Mouse (Mus musculus) Patski (cell line): Measurements from ENCODE around the gene Rab3c. TPM values are rescaled to one million over a fixed set of nuclear protein-coding genes. Genes with fewer than 3 reads are reported as not detected.

Experiments
- ATAC-seq: fragments of 100-300 bp; one replicate; pipeline ENCODE4 v1.8.0; 2021
- CTCF ChIA-PET: fragments of 350-600 bp; sonication (Branson Sonifier 250); formaldehyde crosslinking; loops from one replicate; lab custom pipeline; 2022; ENCODE audit warnings: inconsistent platforms; lab: Charles Lee
- POLR2A ChIA-PET: fragments of 350-600 bp; sonication (Branson Sonifier 250); formaldehyde crosslinking; loops from one replicate; lab custom pipeline; 2022; ENCODE audit warnings: antibody characterized with exemption, inconsistent platforms; lab: Charles Lee
- DNase-seq: peaks from one replicate; pipeline ENCODE4 v3.0.0-alpha.2; 2011; ENCODE audit warnings: low read depth, low spot score
- H3K27me3 ChIP-seq: fragments of 371-371 bp; one replicate; pipeline ENCODE4 v1.5.1; 2021
- CTCF ChIP-seq: fragments of 100-300 bp; IDR thresholded peaks from one replicate; pipeline ENCODE4 v1.5.1; 2021
- in situ Hi-C: fragments of 300-500 bp; cut with MboI; formaldehyde crosslinking; loops from 3 replicates; pipeline ENCODE4 v1.11.1; 2018; ENCODE audit warnings: low pct_unique_long_range_greater_than_20kb, mixed read lengths
- polyA plus RNA-seq: library from polyadenylated mRNA; unstranded; gene quantifications from one replicate; pipeline ENCODE4 v1.2.3, GENCODE M21; 2021

The Rab3c gene
- polyA plus RNA-seq, 1 experiment from 2014 or later = not detected

DNA sequence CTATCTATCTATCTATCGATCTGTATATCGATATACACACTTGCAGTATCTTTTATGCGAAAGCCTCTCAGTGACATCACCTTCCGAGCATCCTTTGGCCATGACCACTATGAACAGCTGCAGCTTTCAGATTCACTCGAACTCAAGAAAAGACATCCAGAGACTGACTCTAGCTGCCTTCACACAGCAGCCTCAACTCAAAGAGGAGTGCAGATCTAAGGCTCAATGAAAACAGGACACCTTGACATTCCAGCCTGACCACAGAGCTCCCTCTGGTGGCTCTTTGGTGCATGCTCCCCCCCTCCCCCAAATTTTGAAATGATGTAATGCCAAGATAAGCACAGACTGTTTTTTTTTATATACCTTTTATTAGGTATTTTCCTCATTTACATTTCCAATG lies 257.8 kb downstream of the Rab3c start:
- H3K27me3 ChIP-seq = no peaks in the 10 kb centered on the region
- CTCF ChIA-PET = no interaction called here
- POLR2A ChIA-PET = no interaction called here
- in situ Hi-C loops = no loop called here
- peak; percentile 63 for TF ChIP-seq CTCF
- ATAC-seq (no peak), DNase-seq (no peak)

DNA sequence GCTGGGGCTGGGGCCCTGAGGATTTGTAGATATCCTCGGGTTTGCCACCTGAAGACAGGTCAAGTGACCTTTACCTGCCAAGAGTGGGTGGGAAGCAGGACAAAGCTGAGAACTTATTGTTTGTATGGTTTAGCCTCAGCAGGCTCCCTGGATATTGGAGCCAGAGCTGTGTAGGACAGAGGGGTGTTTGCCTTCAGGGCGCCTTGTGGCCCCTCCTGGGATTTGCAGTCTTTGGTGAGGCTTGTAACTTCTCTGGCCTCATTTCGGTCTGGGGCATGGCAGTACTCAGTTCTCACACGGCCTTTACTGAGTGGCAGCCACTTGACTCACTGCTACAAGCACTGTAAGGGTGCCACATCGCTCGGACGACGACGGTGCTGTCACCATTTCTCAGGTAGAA lies 261.0 kb downstream of the Rab3c start:
- TF ChIP-seq CTCF = no peak
- peaks cover 21% of the 10 kb centered on the region for H3K27me3 ChIP-seq
- in situ Hi-C loops = loop anchor here (5.0 kb wide), 2 partner anchors 97 to 242 kb away; no protein-coding TSS in a partner anchor
- ChIA-PET CTCF (no interaction called here), POLR2A (no interaction called here)
- DNase-seq (no peak), ATAC-seq (no peak)

DNA sequence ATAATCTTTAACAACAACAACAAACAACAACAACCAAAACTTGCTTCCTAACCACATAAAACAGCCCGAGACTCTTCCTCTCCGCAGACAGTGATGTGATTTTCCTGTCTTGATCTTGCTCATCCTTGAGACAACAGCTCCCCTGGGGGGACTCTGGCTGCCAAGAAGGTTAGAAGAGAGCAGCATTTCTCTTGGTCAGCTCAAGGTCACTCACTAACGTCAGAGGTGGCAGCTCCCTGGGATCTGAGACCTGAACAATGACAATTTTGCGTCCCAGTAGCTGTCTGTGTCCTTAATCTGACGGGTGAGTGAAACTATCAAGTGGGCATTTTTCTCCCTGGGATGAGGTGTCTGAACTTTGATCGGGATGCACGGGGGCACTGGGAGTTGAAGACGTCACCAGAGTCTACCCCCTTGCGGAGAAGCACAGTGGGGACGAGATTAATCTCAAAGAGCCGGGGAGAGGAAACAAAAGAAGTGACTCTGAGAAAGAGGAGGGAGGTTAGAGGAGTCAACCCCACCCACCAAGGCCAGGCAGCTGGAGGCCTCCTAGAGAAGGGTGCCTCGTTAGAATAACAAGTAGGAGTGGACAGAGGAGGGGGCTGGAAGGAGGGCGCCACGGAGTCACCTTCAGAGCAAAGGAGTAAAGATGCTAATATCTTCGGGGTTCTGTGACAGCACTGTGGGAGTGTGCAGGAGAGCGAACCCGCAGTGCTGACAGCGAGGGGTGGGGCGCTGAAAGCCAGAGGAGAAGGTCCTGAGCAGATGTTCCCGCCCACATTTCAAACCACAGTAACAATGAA lies 261.7 kb downstream of the Rab3c start:
- ATAC-seq (no peak), DNase-seq (no peak)
- POLR2A ChIA-PET = no interaction called here
- in situ Hi-C loops = loop anchor here (5.0 kb wide), 2 partner anchors 97 to 242 kb away; no protein-coding TSS in a partner anchor
- CTCF ChIA-PET = interaction anchor here (0.6 to 1.6 kb wide), 7 partner anchors 11 to 77 kb away, joined by 3 to 4 read pairs (median 3); no protein-coding TSS in a partner anchor
- H3K27me3 ChIP-seq = peaks cover 27% of the 10 kb centered on the region
- TF ChIP-seq CTCF = no peak

DNA sequence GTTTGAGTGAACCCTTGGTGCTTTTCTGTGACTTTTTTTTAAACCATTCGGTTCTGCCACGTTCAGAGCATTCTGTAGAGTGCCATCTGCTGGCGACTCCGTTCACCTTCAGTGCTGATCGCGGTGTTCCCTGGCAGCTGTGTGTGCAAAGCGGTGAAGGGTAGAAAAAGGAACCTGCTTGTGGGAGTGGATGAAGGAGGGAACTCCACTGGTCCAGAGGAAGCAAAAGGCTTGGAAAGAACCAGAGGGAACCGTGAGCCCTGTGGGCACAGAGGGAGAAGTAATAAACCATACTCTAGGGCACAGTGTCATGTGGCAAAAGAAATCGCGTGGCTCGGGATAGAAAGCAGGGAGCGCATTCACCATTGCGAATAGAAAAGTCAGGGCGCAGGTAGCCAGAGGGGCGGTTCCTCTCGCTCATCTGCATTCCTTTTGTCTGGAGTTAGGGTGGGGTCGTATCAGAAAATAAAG lies 262.3 kb downstream of the Rab3c start:
- DNase-seq (peak; percentile 9), ATAC-seq (peak; percentile 85)
- ChIA-PET POLR2A (no interaction called here), CTCF (interaction anchor here (0.6 to 1.6 kb wide), 8 partner anchors 11 to 96 kb away, joined by 3 to 5 read pairs (median 3); no protein-coding TSS in a partner anchor)
- peak; percentile 72 for TF ChIP-seq CTCF
- H3K27me3 ChIP-seq = peaks cover 31% of the 10 kb centered on the region
- in situ Hi-C loops = loop anchor here (5.0 kb wide), 2 partner anchors 96 to 241 kb away; no protein-coding TSS in a partner anchor

DNA sequence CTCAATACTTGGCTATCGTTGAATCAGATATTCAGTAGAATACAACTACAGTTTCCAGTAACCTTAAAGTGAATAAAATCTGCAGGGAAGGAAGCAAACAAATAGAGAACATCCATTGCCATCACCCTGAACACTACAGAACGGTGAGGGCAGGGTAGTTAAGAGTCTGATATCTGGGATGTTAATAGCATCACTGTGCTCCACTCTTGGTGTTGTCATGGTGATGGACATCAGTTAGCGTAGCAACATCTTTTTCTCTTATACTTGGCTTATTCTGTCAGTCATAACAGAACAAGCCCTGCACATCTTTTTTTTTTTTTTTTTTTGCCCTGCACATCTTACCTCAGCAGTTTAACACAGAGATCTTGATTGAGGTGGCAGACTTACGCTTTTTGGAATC lies 268.8 kb downstream of the Rab3c start:
- DNase-seq (no peak), ATAC-seq (no peak)
- peaks cover 53% of the 10 kb centered on the region for H3K27me3 ChIP-seq
- POLR2A ChIA-PET = no interaction called here
- no peak for TF ChIP-seq CTCF
- in situ Hi-C loops = loop anchor here (5.0 kb wide), 1 partner anchor 55 kb away; no protein-coding TSS in a partner anchor
- CTCF ChIA-PET = no interaction called here

DNA sequence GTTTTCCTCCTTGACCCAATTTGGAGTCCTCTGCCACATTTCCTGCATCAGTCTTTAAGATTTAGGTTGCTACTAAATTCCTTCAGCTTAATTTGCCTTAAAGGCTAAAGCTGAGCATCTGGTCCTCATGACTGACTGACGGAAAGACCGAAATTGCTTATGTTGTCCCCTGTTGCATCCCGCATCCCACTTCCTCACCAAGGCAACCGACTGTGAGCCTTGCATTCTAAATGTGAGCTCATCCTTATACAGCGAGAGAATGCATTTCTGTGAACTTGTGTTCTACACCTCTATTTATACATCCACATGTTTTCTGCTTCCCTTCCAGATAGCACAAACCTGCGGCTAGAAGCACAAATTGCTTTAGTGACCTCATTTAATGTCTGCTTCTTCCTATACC lies 269.9 kb downstream of the Rab3c start:
- no peak for ATAC-seq
- in situ Hi-C loops = loop anchor here (5.0 kb wide), 1 partner anchor 54 kb away; no protein-coding TSS in a partner anchor
- POLR2A ChIA-PET = no interaction called here
- no peak for DNase-seq
- H3K27me3 ChIP-seq = peaks cover 44% of the 10 kb centered on the region
- CTCF ChIA-PET = no interaction called here
- TF ChIP-seq CTCF = no peak

DNA sequence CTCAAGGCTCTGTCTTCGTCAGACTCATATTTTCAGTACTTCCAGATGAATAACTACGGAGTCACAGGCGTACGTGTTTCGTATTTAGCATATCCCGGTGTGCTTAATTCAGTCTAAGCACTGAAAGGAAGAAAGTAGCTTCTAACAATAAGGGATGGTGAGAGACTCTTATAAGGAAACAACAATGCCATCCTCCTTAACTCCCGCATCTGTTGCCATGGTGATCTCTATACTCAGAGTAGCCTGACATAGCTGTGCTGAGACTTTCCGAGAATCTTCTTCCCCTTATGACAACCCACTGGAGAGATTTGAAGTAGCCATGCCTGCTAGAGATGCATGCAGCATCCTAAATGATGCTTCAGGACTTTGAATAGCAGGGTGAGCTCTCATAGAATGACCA lies 272.3 kb downstream of the Rab3c start:
- no peak for TF ChIP-seq CTCF
- CTCF ChIA-PET = interaction anchor here (0.7 to 1.2 kb wide), 2 partner anchors 8 to 13 kb away, joined by 3 read pairs; no protein-coding TSS in a partner anchor
- DNase-seq = no peak
- ATAC-seq = no peak
- in situ Hi-C loops = no loop called here
- H3K27me3 ChIP-seq = peaks cover 28% of the 10 kb centered on the region
- POLR2A ChIA-PET = no interaction called here

DNA sequence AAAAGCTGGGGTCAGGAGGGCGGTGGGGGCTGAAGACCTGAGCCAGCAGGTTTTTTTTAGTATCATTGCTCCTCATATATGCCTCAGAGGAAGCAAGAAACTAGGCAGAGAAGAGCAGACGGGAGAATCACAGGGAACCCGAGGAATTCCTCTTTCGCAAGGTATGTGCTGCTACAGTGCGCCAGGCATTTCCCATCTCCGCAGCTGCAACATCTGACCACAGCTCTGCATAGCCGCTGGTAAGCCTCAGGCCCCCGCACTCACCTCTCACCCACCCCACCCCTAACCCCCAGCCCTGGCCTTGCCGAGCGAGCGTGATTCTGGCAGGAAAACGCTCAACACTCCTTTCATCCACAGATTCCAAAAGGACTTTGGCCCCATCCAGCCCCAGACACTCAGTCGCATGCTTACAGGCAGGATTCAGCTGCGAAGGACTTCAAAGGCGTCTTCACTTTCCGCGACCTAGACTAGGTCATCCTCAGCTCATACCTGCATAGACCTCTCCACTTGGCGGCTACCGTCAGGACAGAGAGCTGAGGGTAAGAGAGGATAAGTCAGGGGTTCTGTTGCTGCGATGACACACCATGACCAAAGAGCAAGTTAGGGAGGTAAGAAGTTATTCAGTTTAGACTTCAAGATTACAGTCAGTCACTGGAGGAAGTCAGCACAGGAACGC lies 274.6 kb downstream of the Rab3c start:
- ChIA-PET POLR2A (no interaction called here), CTCF (interaction anchor here (1.3 kb wide), 1 partner anchor 13 kb away, joined by 4 read pairs; no protein-coding TSS in a partner anchor)
- in situ Hi-C loops = no loop called here
- no peak for TF ChIP-seq CTCF
- DNase-seq = no peak
- ATAC-seq = no peak
- peaks cover 43% of the 10 kb centered on the region for H3K27me3 ChIP-seq

Other genes with a start within 250 kb of the Rab3c start
- gene Gapt, start 76.2 kb upstream of the Rab3c start, polyA plus RNA-seq = not detected
- gene Plk2, start 114.0 kb upstream of the Rab3c start, polyA plus RNA-seq = 104 TPM